Mouse (Mus musculus) myocyte (in vitro differentiated cells): ENCODE results near the gene Foxg1. TPM values are rescaled to one million over a fixed set of nuclear protein-coding genes. Genes with fewer than 3 reads are reported as not detected.

Experiments used
- H3K27me3 ChIP-seq: one replicate; pipeline ENCODE4 v1.6.1; 2011; ENCODE audit not compliant: control insufficient read depth, insufficient read depth, insufficient read length
- H3K36me3 ChIP-seq: one replicate; pipeline ENCODE4 v1.6.1; 2011; ENCODE audit not compliant: control insufficient read depth, insufficient read depth
- H3K4me2 ChIP-seq: one replicate; pipeline ENCODE4 v1.6.1; 2011; ENCODE audit warnings: low read depth, control low read depth
- H3K4me3 ChIP-seq: one replicate; pipeline ENCODE4 v1.5.1; 2011; ENCODE audit warnings: mild to moderate bottlenecking, control low read depth, moderate library complexity
- H3K79me2 ChIP-seq: one replicate; pipeline ENCODE4 v1.6.1; 2011; ENCODE audit not compliant: control insufficient read depth, insufficient read depth
- H3ac ChIP-seq: one replicate; pipeline ENCODE4 v1.6.1; 2011; ENCODE audit not compliant: control insufficient read depth, insufficient read length
- CEBPB ChIP-seq: IDR thresholded peaks from 2 replicates; pipeline ENCODE4 v1.6.1; 2011; ENCODE audit warnings: mild to moderate bottlenecking, moderate library complexity; ENCODE audit not compliant: poor library complexity, insufficient read depth, severe bottlenecking
- E2F4 ChIP-seq: IDR thresholded peaks from one replicate; pipeline ENCODE4 v1.6.1; 2011; ENCODE audit warnings: mild to moderate bottlenecking, control low read depth, moderate library complexity; ENCODE audit not compliant: insufficient read depth
- MAX ChIP-seq: IDR thresholded peaks from one replicate; pipeline ENCODE4 v1.6.1; 2011; ENCODE audit warnings: low read depth, mild to moderate bottlenecking, control low read depth
- MYOD1 ChIP-seq, 3 experiments: IDR thresholded peaks; one replicate each; pipeline ENCODE4 v1.6.1; 2011; ENCODE audit warnings: control low read depth in 2 of 3, low read depth in 2 of 3, mild to moderate bottlenecking in 2 of 3, moderate library complexity in 1 of 3; ENCODE audit not compliant: insufficient read length in 2 of 3, control insufficient read depth in 1 of 3
- MYOG ChIP-seq, 3 experiments: IDR thresholded peaks; one replicate each; pipeline ENCODE4 v1.6.1; 2011; ENCODE audit warnings: control low read depth in 2 of 3, low read depth in 2 of 3, mild to moderate bottlenecking in 2 of 3; ENCODE audit not compliant: insufficient read length in 2 of 3, control insufficient read depth in 1 of 3, insufficient read depth in 1 of 3
- POLR2A ChIP-seq: IDR thresholded peaks from one replicate; pipeline ENCODE4 v1.6.1; 2011; ENCODE audit warnings: low read depth, mild to moderate bottlenecking, control low read depth, moderate library complexity; ENCODE audit not compliant: insufficient read length
- POLR2AphosphoS2 ChIP-seq: IDR thresholded peaks from one replicate; pipeline ENCODE4 v1.6.1; 2011; ENCODE audit warnings: low read depth, control low read depth; ENCODE audit not compliant: insufficient read length
- REST ChIP-seq: IDR thresholded peaks from one replicate; pipeline ENCODE4 v1.6.1; 2011; ENCODE audit warnings: mild to moderate bottlenecking, control low read depth, moderate library complexity; ENCODE audit not compliant: insufficient read depth, insufficient read length
- SRF ChIP-seq: IDR thresholded peaks from one replicate; pipeline ENCODE4 v1.6.1; 2011; ENCODE audit warnings: low read depth; ENCODE audit not compliant: control insufficient read depth, insufficient read length
- TCF12 ChIP-seq: IDR thresholded peaks from one replicate; pipeline ENCODE4 v1.6.1; 2011; ENCODE audit warnings: mild to moderate bottlenecking, control low read depth; ENCODE audit not compliant: poor library complexity, insufficient read depth, severe bottlenecking
- TCF3 ChIP-seq: IDR thresholded peaks from one replicate; pipeline ENCODE4 v1.6.1; 2011; ENCODE audit warnings: low read depth, control low read depth; ENCODE audit not compliant: insufficient read length
- USF1 ChIP-seq: IDR thresholded peaks from one replicate; pipeline ENCODE4 v1.6.1; 2011; ENCODE audit warnings: low read depth, mild to moderate bottlenecking, control low read depth, moderate library complexity
- polyA plus RNA-seq: library from polyadenylated mRNA; unstranded; fragments of >200 nt; fragmentation: generic; extraction: Trizol; gene quantifications from one replicate; pipeline ENCODE4 v1.2.1, GENCODE M21; 2012; ENCODE audit warnings: missing spikeins

Gene Foxg1
- polyA plus RNA-seq, 1 experiment: not detected

- Histone ChIP-seq H3K79me2 (no peaks in the 10 kb centered on the region), H3K4me2 (no peak overlapping the region), H3ac (no peak overlapping the region), H3K27me3 (no peaks in the 10 kb centered on the region), H3K4me3 (no peak overlapping the region), H3K36me3 (no peaks in the 10 kb centered on the region)
- TF ChIP-seq MAX (no peak), POLR2AphosphoS2 (no peak), E2F4 (no peak), USF1 (no peak), MYOD1 (IDR thresholded peaks at IDR 0.05; ENCODE audit: control insufficient read depth in 1 of 3, insufficient read length in 2 of 3, low read depth in 2 of 3) (no peak), POLR2A (no peak), TCF12 (no peak), TCF3 (no peak), SRF (no peak), REST (no peak)
These were observed 17.2 kb downstream of the Foxg1 start for GRCm38 (mm10) chr12:49399611-49400010.

- Histone ChIP-seq H3K27me3 (no peaks in the 10 kb centered on the region), H3K4me2 (no peak overlapping the region), H3K79me2 (no peaks in the 10 kb centered on the region), H3K36me3 (no peaks in the 10 kb centered on the region), H3K4me3 (no peak overlapping the region), H3ac (no peak overlapping the region)
- TF ChIP-seq MYOG (IDR thresholded peaks at IDR 0.05; ENCODE audit: control insufficient read depth in 1 of 3, insufficient read depth in 1 of 3, insufficient read length in 2 of 3, low read depth in 2 of 3) (no peak), MYOD1 (IDR thresholded peaks at IDR 0.05; ENCODE audit: control insufficient read depth in 1 of 3, insufficient read length in 2 of 3, low read depth in 2 of 3) (no peak), USF1 (no peak), POLR2A (no peak), REST (no peak), TCF3 (no peak), POLR2AphosphoS2 (no peak), SRF (no peak), TCF12 (no peak), MAX (no peak), E2F4 (no peak)
These were observed 17.8 kb downstream of the Foxg1 start for GRCm38 (mm10) chr12:49400036-49400852.

- Histone ChIP-seq H3K36me3 (no peaks in the 10 kb centered on the region), H3K4me2 (no peak overlapping the region), H3K79me2 (no peaks in the 10 kb centered on the region), H3K27me3 (no peaks in the 10 kb centered on the region), H3K4me3 (no peak overlapping the region), H3ac (no peak overlapping the region)
- no peak for TF ChIP-seq MYOD1 (IDR thresholded peaks at IDR 0.05; ENCODE audit: control insufficient read depth in 1 of 3, insufficient read length in 2 of 3, low read depth in 2 of 3)
- no peak for TF ChIP-seq MYOG (IDR thresholded peaks at IDR 0.05; ENCODE audit: control insufficient read depth in 1 of 3, insufficient read depth in 1 of 3, insufficient read length in 2 of 3, low read depth in 2 of 3)
- no peak for TF ChIP-seq TCF12
- no peak for TF ChIP-seq CEBPB
- TF ChIP-seq E2F4: no peak
- TF ChIP-seq USF1: no peak
- TF ChIP-seq POLR2A: no peak
- no peak for TF ChIP-seq TCF3
- TF ChIP-seq POLR2AphosphoS2: no peak
- no peak for TF ChIP-seq MAX
- no peak for TF ChIP-seq REST
- TF ChIP-seq SRF: no peak
These were observed 18.3 kb downstream of the Foxg1 start for GRCm38 (mm10) chr12:49400853-49401118.

GRCm38 (mm10) chr12:49401119-49401795 lies 18.8 kb downstream of the Foxg1 start:
- Histone ChIP-seq H3ac (no peak overlapping the region), H3K4me2 (no peak overlapping the region), H3K79me2 (no peaks in the 10 kb centered on the region), H3K27me3 (no peaks in the 10 kb centered on the region), H3K4me3 (no peak overlapping the region), H3K36me3 (no peaks in the 10 kb centered on the region)
- TF ChIP-seq SRF (no peak), E2F4 (no peak), MYOD1 (IDR thresholded peaks at IDR 0.05; ENCODE audit: control insufficient read depth in 1 of 3, insufficient read length in 2 of 3, low read depth in 2 of 3) (no peak), MAX (no peak), POLR2AphosphoS2 (no peak), CEBPB (no peak), POLR2A (no peak)

GRCm38 (mm10) chr12:49401796-49402130 lies 19.3 kb downstream of the Foxg1 start:
- Histone ChIP-seq H3K4me2 (no peak overlapping the region), H3K79me2 (no peaks in the 10 kb centered on the region), H3ac (no peak overlapping the region), H3K4me3 (no peak overlapping the region), H3K27me3 (no peaks in the 10 kb centered on the region), H3K36me3 (no peaks in the 10 kb centered on the region)
- no peak for TF ChIP-seq USF1
- no peak for TF ChIP-seq SRF
- no peak for TF ChIP-seq MYOG (IDR thresholded peaks at IDR 0.05; ENCODE audit: control insufficient read depth in 1 of 3, insufficient read depth in 1 of 3, insufficient read length in 2 of 3, low read depth in 2 of 3)
- no peak for TF ChIP-seq E2F4
- no peak for TF ChIP-seq POLR2A
- TF ChIP-seq TCF3: no peak
- no peak for TF ChIP-seq REST
- no peak for TF ChIP-seq MAX
- TF ChIP-seq TCF12: no peak
- no peak for TF ChIP-seq MYOD1 (IDR thresholded peaks at IDR 0.05; ENCODE audit: control insufficient read depth in 1 of 3, insufficient read length in 2 of 3, low read depth in 2 of 3)
